Mouse (Mus musculus) left cerebral cortex, adult 2 months (tissue): ENCODE measurements around the gene D230025D16Rik. TPM values are rescaled to one million over a fixed set of nuclear protein-coding genes. Genes with fewer than 3 reads are reported as not detected.
"Not testable (repeated sequence)": the region's sequence is repeated elsewhere in the genome, so short reads cannot be mapped to it uniquely, and the experiment has no call there.

Experiments
- DNase-seq, 2 experiments: peaks; one replicate each; pipeline ENCODE4 v3.0.0; 2021 to 2022; ENCODE audit warnings: low spot score in 2 of 2, mixed read lengths in 1 of 2; ENCODE audit errors: extremely low spot score in 1 of 2
- H3K27ac ChIP-seq: fragments of 200-600 bp; 2 replicates; pipeline ENCODE4 v1.8.1; 2022
- H3K4me3 ChIP-seq: fragments of 200-600 bp; 2 replicates; pipeline ENCODE4 v1.8.1; 2022
- CTCF ChIP-seq: fragments of 200-600 bp; IDR thresholded peaks from 2 replicates; pipeline ENCODE4 v1.8.1; 2022; ENCODE audit warnings: antibody characterized with exemption, mild to moderate bottlenecking, moderate library complexity
- intact Hi-C: fragments of 180-260 bp; cut with DNase I; formaldehyde crosslinking; loops from one replicate; pipeline ENCODE4 v1.15.1; 2025
- total RNA-seq, 2 experiments: library from RNA; stranded (reverse); gene quantifications; 2 replicates each; pipeline ENCODE4 v1.2.3; 2021

D230025D16Rik gene
- total RNA-seq, 2 experiments from 2014 or later: 37.9 to 38.3 TPM

- intact Hi-C loops: no loop called here
- no peak for DNase-seq
- peak; percentile 8 for TF ChIP-seq CTCF
Observed at GRCm38 (mm10) chr8:105214104-105214503, 10.8 kb upstream of the D230025D16Rik start.

GRCm38 (mm10) chr8:105217926-105218522, 6.9 kb upstream of the D230025D16Rik start:
- peak; percentile 86 for TF ChIP-seq CTCF
- intact Hi-C loops: loop anchor here (1.0 to 2.0 kb wide), 3 partner anchors 79 to 563 kb away; no protein-coding TSS in a partner anchor
- no peak for DNase-seq
- no peak overlapping the region for H3K4me3 ChIP-seq
- no peak overlapping the region for H3K27ac ChIP-seq

More at GRCm38 (mm10) chr8:105214104-105214503, 10.8 kb upstream of the D230025D16Rik start:
- H3K27ac ChIP-seq: no peak overlapping the region
- H3K4me3 ChIP-seq: no peak overlapping the region

GRCm38 (mm10) chr8:105223850-105224249, 1.1 kb upstream of the D230025D16Rik start:
- intact Hi-C loops: loop anchor here (5.0 kb wide), 1 partner anchor 52 kb away; the partner anchor contains the start of gene Cbfb
- no peak for TF ChIP-seq CTCF
- Histone ChIP-seq H3K27ac (peak overlapping the region; percentile 71; the same call in 1 of the 2 replicates), H3K4me3 (no peak overlapping the region)
- DNase-seq: no peak

- intact Hi-C loops: no loop called here
- H3K27ac ChIP-seq: peak overlapping the region; percentile 83
- H3K4me3 ChIP-seq: peak overlapping the region; percentile 93
- no peak for TF ChIP-seq CTCF
- DNase-seq: no peak
Observed at GRCm38 (mm10) chr8:105225272-105225593, 288 bp downstream of the D230025D16Rik start.

GRCm38 (mm10) chr8:105225917-105226316, 972 bp downstream of the D230025D16Rik start:
- no peak for TF ChIP-seq CTCF
- H3K4me3 ChIP-seq: peak overlapping the region; percentile 93
- intact Hi-C loops: no loop called here

GRCm38 (mm10) chr8:105231503-105232320, 6.8 kb downstream of the D230025D16Rik start:
- intact Hi-C loops: no loop called here
- Histone ChIP-seq H3K4me3 (no peak overlapping the region), H3K27ac (no peak overlapping the region)
- TF ChIP-seq CTCF: no peak
- no peak for DNase-seq

More at GRCm38 (mm10) chr8:105225917-105226316, 972 bp downstream of the D230025D16Rik start:
- no peak for DNase-seq
- no peak overlapping the region for H3K27ac ChIP-seq

- intact Hi-C loops, H3K4me3 ChIP-seq, DNase-seq, H3K27ac ChIP-seq: not testable (repeated sequence)
Observed at GRCm38 (mm10) chr8:105232321-105232693, 7.4 kb downstream of the D230025D16Rik start.

GRCm38 (mm10) chr8:105233126-105233935, 8.4 kb downstream of the D230025D16Rik start:
- no peak for DNase-seq
- no peak overlapping the region for H3K4me3 ChIP-seq
- TF ChIP-seq CTCF: no peak
- intact Hi-C loops: no loop called here
- H3K27ac ChIP-seq: no peak overlapping the region

GRCm38 (mm10) chr8:105235206-105235605, 10.3 kb downstream of the D230025D16Rik start:
- H3K4me3 ChIP-seq: no peak overlapping the region
- H3K27ac ChIP-seq: no peak overlapping the region
- intact Hi-C loops: no loop called here
- TF ChIP-seq CTCF: no peak
- DNase-seq: no peak

- TF ChIP-seq CTCF: no peak
- intact Hi-C loops: no loop called here
- H3K27ac ChIP-seq: no peak overlapping the region
Observed at GRCm38 (mm10) chr8:105237442-105238142, 12.6 kb downstream of the D230025D16Rik start.

GRCm38 (mm10) chr8:105241016-105241415, 16.1 kb downstream of the D230025D16Rik start:
- DNase-seq: no peak
- TF ChIP-seq CTCF: no peak
- H3K4me3 ChIP-seq: no peak overlapping the region
- intact Hi-C loops: no loop called here
- no peak overlapping the region for H3K27ac ChIP-seq

More at GRCm38 (mm10) chr8:105237442-105238142, 12.6 kb downstream of the D230025D16Rik start:
- no peak overlapping the region for H3K4me3 ChIP-seq
- no peak for DNase-seq
